Mouse (Mus musculus) neural tube, embryonic 12.5 days (tissue): ENCODE measurements at regions not wholly inside any gene's neighbourhood (a gene's known extent, or its start where the extent isn't known, plus 50 kb on each side); places are given as distances from the start of the nearest gene placed in this dataset.
A peak's percentile ranks its signal among the peaks of the same experiment; 100 is the strongest.

Experiments used
- ATAC-seq: fragments of 200-750 bp; cut with Nextera tagmentation; 2 replicates; pipeline ENCODE4 v1.8.0; 2017; ENCODE audit warnings: low read depth, mild to moderate bottlenecking, moderate TSS enrichment, moderate library complexity; ENCODE audit not compliant: low FRiP score
- H3K27ac ChIP-seq: fragments of 300-500 bp; sonication (generic); 2 replicates; pipeline ENCODE4 v1.5.1; 2016
- H3K27me3 ChIP-seq: fragments of 300-500 bp; sonication (generic); replicated peaks from 2 replicates; pipeline ENCODE4 v1.6.1; 2016; ENCODE audit warnings: mild to moderate bottlenecking
- H3K36me3 ChIP-seq: fragments of 300-500 bp; sonication (generic); 2 replicates; pipeline ENCODE4 v1.6.1; 2016; ENCODE audit warnings: mild to moderate bottlenecking
- H3K4me1 ChIP-seq: fragments of 300-500 bp; sonication (generic); 2 replicates; pipeline ENCODE4 v1.6.1; 2016
- H3K4me2 ChIP-seq: fragments of 300-500 bp; sonication (generic); replicated peaks from 2 replicates; pipeline ENCODE4 v1.6.1; 2016; ENCODE audit warnings: mild to moderate bottlenecking
- H3K4me3 ChIP-seq: fragments of 300-500 bp; sonication (generic); 2 replicates; pipeline ENCODE4 v1.5.1; 2016
- H3K9ac ChIP-seq: fragments of 300-500 bp; sonication (generic); 2 replicates; pipeline ENCODE4 v1.6.1; 2016; ENCODE audit warnings: mild to moderate bottlenecking
- H3K9me3 ChIP-seq: fragments of 300-500 bp; sonication (generic); 2 replicates; pipeline ENCODE4 v1.6.1; 2016; ENCODE audit warnings: mild to moderate bottlenecking
- WGBS: fragments of 180-500 bp; shearing (Covaris S2); methylation state at CpG from one replicate; pipeline ENCODE4 v1.1.7; 2016; 5-methylcytosine and 5-hydroxymethylcytosine counted together

DNA sequence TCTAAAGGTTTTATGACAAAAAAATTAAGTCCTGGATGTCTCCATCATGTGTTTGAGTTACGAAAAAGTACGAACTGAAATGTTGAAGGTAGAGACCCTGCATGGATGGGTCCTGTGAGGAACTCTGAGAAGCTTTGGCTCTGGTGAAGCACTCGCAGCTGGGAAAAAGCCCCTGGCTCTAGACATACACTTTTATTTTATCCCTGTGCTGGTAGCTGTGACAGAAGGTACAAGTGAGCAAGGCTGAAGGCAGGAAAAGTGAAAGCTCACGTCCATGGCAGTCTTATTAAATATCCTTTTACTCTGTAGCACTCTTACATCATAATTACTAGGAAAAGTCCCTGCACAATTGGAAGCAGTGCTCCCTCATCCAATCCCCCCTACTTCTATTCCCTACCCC, 336.4 kb upstream of the Tmem161b start:
- no peaks in the 10 kb centered on the region for H3K36me3 ChIP-seq
- no peaks in the 10 kb centered on the region for H3K27me3 ChIP-seq
- 73% methylated on average over 4 of the region's 4 CpGs for WGBS
- no peaks in the 10 kb centered on the region for H3K9me3 ChIP-seq
- peaks cover 3% of the 10 kb centered on the region; the same call in 1 of the 2 replicates for H3K4me1 ChIP-seq
- peak; percentile 17; the same call in 1 of the 2 replicates for ATAC-seq
- H3K27ac ChIP-seq = no peak overlapping the region; the same call in 1 of the 2 replicates
- H3K4me2 ChIP-seq = no peak overlapping the region
- no peak overlapping the region for H3K9ac ChIP-seq
- H3K4me3 ChIP-seq = no peak overlapping the region

- H3K9ac ChIP-seq = no peak overlapping the region
- 57% methylated on average over 2 of the region's 2 CpGs for WGBS
- H3K4me3 ChIP-seq = no peak overlapping the region
- no peaks in the 10 kb centered on the region for H3K27me3 ChIP-seq
- no peaks in the 10 kb centered on the region for H3K36me3 ChIP-seq
- H3K27ac ChIP-seq = no peak overlapping the region
- no peaks in the 10 kb centered on the region for H3K4me1 ChIP-seq
- ATAC-seq = no peak
- no peak overlapping the region for H3K4me2 ChIP-seq
- 0 out of 2 replicates have a peak, but pooled peaks cover 8% of the 10 kb centered on the region for H3K9me3 ChIP-seq
Measured at GRCm38 (mm10) chr13:83914697-83915096, 307.4 kb upstream of the Tmem161b start.

GRCm38 (mm10) chr13:83932761-83933160, 289.3 kb upstream of the Tmem161b start:
- no peak overlapping the region for H3K27ac ChIP-seq
- no peak overlapping the region for H3K9ac ChIP-seq
- ATAC-seq = no peak
- H3K27me3 ChIP-seq = no peaks in the 10 kb centered on the region
- WGBS = 87% methylated on average over 2 of the region's 2 CpGs
- H3K36me3 ChIP-seq = no peaks in the 10 kb centered on the region
- H3K4me1 ChIP-seq = no peaks in the 10 kb centered on the region
- H3K9me3 ChIP-seq = no peaks in the 10 kb centered on the region
- no peak overlapping the region for H3K4me2 ChIP-seq
- H3K4me3 ChIP-seq = no peak overlapping the region

DNA sequence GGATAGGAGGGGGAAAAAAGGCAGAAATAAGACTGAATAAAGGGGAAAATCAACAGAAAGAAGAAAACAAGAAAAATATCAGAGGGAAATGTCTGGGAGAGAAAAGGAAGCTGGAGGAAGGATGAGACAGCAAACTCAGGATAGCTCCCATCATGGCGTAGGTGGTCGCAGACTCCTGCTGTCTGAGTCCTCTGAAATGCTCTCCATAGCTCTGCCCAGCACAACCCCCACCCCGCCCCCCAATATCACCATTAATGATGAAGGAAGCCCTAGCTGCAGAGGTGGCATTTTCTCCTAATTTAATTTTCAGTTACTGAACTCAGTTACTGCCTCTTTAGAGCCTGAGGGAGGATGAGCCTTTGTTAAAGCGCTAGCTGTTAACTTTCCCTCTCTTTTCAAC, 275.6 kb upstream of the Tmem161b start:
- 82% methylated on average over 4 of the region's 4 CpGs for WGBS
- no peak overlapping the region for H3K4me2 ChIP-seq
- no peaks in the 10 kb centered on the region for H3K9me3 ChIP-seq
- no peak for ATAC-seq
- no peak overlapping the region for H3K27ac ChIP-seq
- H3K27me3 ChIP-seq = no peaks in the 10 kb centered on the region
- H3K36me3 ChIP-seq = no peaks in the 10 kb centered on the region
- H3K9ac ChIP-seq = no peak overlapping the region
- no peak overlapping the region for H3K4me3 ChIP-seq
- no peaks in the 10 kb centered on the region for H3K4me1 ChIP-seq

- Histone ChIP-seq H3K9me3 (no peaks in the 10 kb centered on the region), H3K4me3 (no peak overlapping the region), H3K27me3 (no peaks in the 10 kb centered on the region), H3K36me3 (no peaks in the 10 kb centered on the region), H3K9ac (no peak overlapping the region), H3K4me1 (no peaks in the 10 kb centered on the region), H3K27ac (no peak overlapping the region), H3K4me2 (no peak overlapping the region)
- no peak for ATAC-seq
Measured at GRCm38 (mm10) chr13:83951163-83951562, 270.9 kb upstream of the Tmem161b start.

DNA sequence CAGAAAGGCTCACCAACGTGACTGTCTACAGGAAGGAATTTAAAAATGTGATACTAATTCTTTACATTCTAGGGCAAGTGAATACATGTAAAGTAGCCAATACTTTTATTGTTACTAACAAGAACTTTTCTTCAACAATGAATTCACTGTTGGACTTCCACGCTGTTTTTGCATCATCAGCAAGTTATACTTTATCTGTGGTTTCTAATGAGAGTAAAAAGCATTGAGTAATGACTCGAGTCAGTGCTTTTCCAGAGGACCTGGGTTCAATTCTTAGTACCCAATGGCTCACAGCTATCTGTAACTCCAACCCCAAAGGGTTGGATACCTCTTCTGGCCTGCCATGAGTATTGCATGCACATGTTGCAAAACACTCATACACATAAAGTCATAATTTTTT, 270.3 kb upstream of the Tmem161b start:
- H3K4me3 ChIP-seq = no peak overlapping the region
- H3K36me3 ChIP-seq = no peaks in the 10 kb centered on the region
- ATAC-seq = no peak
- no peaks in the 10 kb centered on the region for H3K27me3 ChIP-seq
- no peaks in the 10 kb centered on the region for H3K4me1 ChIP-seq
- H3K9me3 ChIP-seq = no peaks in the 10 kb centered on the region
- H3K4me2 ChIP-seq = no peak overlapping the region
- H3K9ac ChIP-seq = no peak overlapping the region
- no peak overlapping the region for H3K27ac ChIP-seq
- 90% methylated on average over 3 of the region's 3 CpGs for WGBS

GRCm38 (mm10) chr13:83952353-83952752, 269.7 kb upstream of the Tmem161b start:
- no peaks in the 10 kb centered on the region for H3K9me3 ChIP-seq
- H3K4me2 ChIP-seq = no peak overlapping the region
- H3K4me3 ChIP-seq = no peak overlapping the region
- H3K27ac ChIP-seq = no peak overlapping the region
- H3K36me3 ChIP-seq = no peaks in the 10 kb centered on the region
- no peaks in the 10 kb centered on the region for H3K27me3 ChIP-seq
- 62% methylated on average over 4 of the region's 4 CpGs for WGBS
- no peak for ATAC-seq
- no peaks in the 10 kb centered on the region for H3K4me1 ChIP-seq
- no peak overlapping the region for H3K9ac ChIP-seq

DNA sequence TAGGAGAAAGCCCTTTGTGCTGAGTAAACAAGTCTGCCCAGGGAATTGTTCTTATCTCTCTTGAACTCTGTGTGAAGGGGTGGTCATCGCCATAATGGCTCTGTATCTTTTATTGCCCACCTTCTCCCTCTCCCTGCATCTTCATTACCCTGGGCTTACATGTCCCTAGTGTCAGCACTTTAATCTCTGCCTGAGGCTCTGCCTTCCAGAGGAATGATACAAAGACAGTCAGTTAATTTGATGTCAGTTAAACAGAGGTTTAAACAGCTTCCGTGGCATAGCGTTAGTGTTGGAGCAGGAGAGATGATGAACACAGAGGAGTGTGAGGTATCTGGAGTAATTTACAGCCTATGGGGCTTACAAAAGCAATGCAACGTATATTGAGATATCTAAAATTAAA, 269.2 kb upstream of the Tmem161b start:
- Histone ChIP-seq H3K4me1 (no peaks in the 10 kb centered on the region), H3K4me3 (no peak overlapping the region)
- 26% methylated on average over 4 of the region's 4 CpGs for WGBS

DNA sequence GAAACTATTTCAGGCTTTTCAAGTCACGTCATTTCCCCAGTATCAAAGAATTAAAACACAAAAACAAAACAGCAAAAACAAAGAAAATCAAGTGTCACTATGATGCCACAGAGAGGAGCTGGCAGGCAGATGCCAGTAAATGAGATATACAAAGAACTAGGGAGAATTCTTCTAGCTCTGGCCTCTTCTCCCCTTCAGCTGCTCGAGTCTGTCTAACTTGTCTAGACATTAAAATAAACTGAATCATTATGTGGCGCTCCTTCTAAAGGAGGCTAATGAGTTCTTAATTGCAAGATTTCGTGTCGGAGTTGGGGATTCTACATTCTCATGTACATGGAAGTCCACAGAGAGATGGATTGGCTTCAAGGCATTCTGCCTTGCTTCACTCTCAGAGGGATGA, 266.4 kb upstream of the Tmem161b start:
- no peaks in the 10 kb centered on the region for H3K4me1 ChIP-seq
- no peaks in the 10 kb centered on the region; the same call in 1 of the 2 replicates for H3K9me3 ChIP-seq
- 71% methylated on average over 5 of the region's 5 CpGs for WGBS

More for the DNA sequence above, 269.2 kb upstream of the Tmem161b start:
- Histone ChIP-seq H3K9me3 (no peaks in the 10 kb centered on the region), H3K27me3 (no peaks in the 10 kb centered on the region), H3K36me3 (no peaks in the 10 kb centered on the region), H3K9ac (no peak overlapping the region), H3K27ac (no peak overlapping the region), H3K4me2 (no peak overlapping the region)
- peak; percentile 67; the same call in 1 of the 2 replicates for ATAC-seq

GRCm38 (mm10) chr13:83978541-83978940, 243.6 kb upstream of the Tmem161b start:
- Histone ChIP-seq H3K9me3 (no peaks in the 10 kb centered on the region), H3K27ac (no peak overlapping the region), H3K4me1 (no peaks in the 10 kb centered on the region), H3K4me3 (no peak overlapping the region), H3K36me3 (no peaks in the 10 kb centered on the region), H3K4me2 (no peak overlapping the region), H3K27me3 (no peaks in the 10 kb centered on the region), H3K9ac (no peak overlapping the region)
- ATAC-seq = no peak

More for the DNA sequence above, 266.4 kb upstream of the Tmem161b start:
- no peak overlapping the region for H3K4me3 ChIP-seq
- H3K36me3 ChIP-seq = no peaks in the 10 kb centered on the region
- no peaks in the 10 kb centered on the region for H3K27me3 ChIP-seq
- ATAC-seq = no peak
- H3K4me2 ChIP-seq = no peak overlapping the region
- no peak overlapping the region for H3K9ac ChIP-seq
- H3K27ac ChIP-seq = no peak overlapping the region

GRCm38 (mm10) chr13:83979535-83979934, 242.6 kb upstream of the Tmem161b start:
- Histone ChIP-seq H3K4me2 (no peak overlapping the region), H3K4me1 (no peaks in the 10 kb centered on the region), H3K27ac (no peak overlapping the region), H3K36me3 (no peaks in the 10 kb centered on the region), H3K27me3 (no peaks in the 10 kb centered on the region), H3K9me3 (no peaks in the 10 kb centered on the region), H3K9ac (no peak overlapping the region), H3K4me3 (no peak overlapping the region)
- no peak for ATAC-seq

GRCm38 (mm10) chr13:83984651-83985331, 237.3 kb upstream of the Tmem161b start:
- peak overlapping the region; percentile 43; the same call in 1 of the 2 replicates for H3K27ac ChIP-seq
- no peaks in the 10 kb centered on the region for H3K36me3 ChIP-seq
- ATAC-seq = peak; percentile 86
- no peak overlapping the region for H3K9ac ChIP-seq
- peaks cover 3% of the 10 kb centered on the region; the same call in 1 of the 2 replicates for H3K4me1 ChIP-seq
- H3K4me2 ChIP-seq = peak overlapping the region; percentile 33; the same call in 1 of the 2 replicates
- H3K4me3 ChIP-seq = no peak overlapping the region
- H3K27me3 ChIP-seq = no peaks in the 10 kb centered on the region
- WGBS = 32% methylated on average over 10 of the region's 10 CpGs
- no peaks in the 10 kb centered on the region for H3K9me3 ChIP-seq
